Mouse (Mus musculus) midbrain, embryonic 11.5 days (tissue): ENCODE measurements around the gene Spdye4b. TPM values are rescaled to one million over a fixed set of nuclear protein-coding genes. Genes with fewer than 3 reads are reported as not detected.

Experiments used
- ATAC-seq: fragments of 200-750 bp; cut with Nextera tagmentation; 2 replicates; pipeline ENCODE4 v1.8.0; 2017; ENCODE audit warnings: moderate TSS enrichment, moderate library complexity; ENCODE audit not compliant: low FRiP score
- DNase-seq: peaks from one replicate; pipeline ENCODE4 v3.0.0; 2015; ENCODE audit warnings: low spot score; ENCODE audit errors: missing footprints
- H3K27ac ChIP-seq: fragments of 300-500 bp; sonication (generic); 2 replicates; pipeline ENCODE4 v1.5.1; 2014; ENCODE audit warnings: low read depth, low read length
- H3K27me3 ChIP-seq: fragments of 300-500 bp; sonication (generic); 2 replicates; pipeline ENCODE4 v1.6.1; 2014; ENCODE audit warnings: mild to moderate bottlenecking, low read length, moderate library complexity, mixed read lengths; ENCODE audit not compliant: control insufficient read depth, insufficient read depth
- H3K36me3 ChIP-seq: fragments of 300-500 bp; sonication (generic); 2 replicates; pipeline ENCODE4 v1.6.1; 2014; ENCODE audit warnings: mild to moderate bottlenecking, low read length, moderate library complexity, mixed read lengths; ENCODE audit not compliant: control insufficient read depth, insufficient read depth
- H3K4me1 ChIP-seq: fragments of 300-500 bp; sonication (generic); 2 replicates; pipeline ENCODE4 v1.6.1; 2014; ENCODE audit warnings: low read length; ENCODE audit not compliant: control insufficient read depth, insufficient read depth
- H3K4me2 ChIP-seq: fragments of 300-500 bp; sonication (generic); 2 replicates; pipeline ENCODE4 v1.6.1; 2014; ENCODE audit warnings: mild to moderate bottlenecking, moderate library complexity
- H3K4me3 ChIP-seq: fragments of 300-500 bp; sonication (generic); 2 replicates; pipeline ENCODE4 v1.5.1; 2014; ENCODE audit warnings: low read depth, low read length
- H3K9ac ChIP-seq: fragments of 300-500 bp; sonication (generic); 2 replicates; pipeline ENCODE4 v1.6.1; 2014; ENCODE audit warnings: low read length
- H3K9me3 ChIP-seq: fragments of 300-500 bp; sonication (generic); 2 replicates; pipeline ENCODE4 v1.6.1; 2016; ENCODE audit warnings: low read length; ENCODE audit not compliant: control insufficient read depth
- WGBS: fragments of 180-500 bp; shearing (Covaris S2); extraction: QIAGEN DNeasy Blood & Tissue Kit; methylation state at CpG from one replicate; pipeline ENCODE4 v1.1.7; 2014; 5-methylcytosine and 5-hydroxymethylcytosine counted together
- microRNA-seq: library from miRNA; unstranded; fragments of <30 nt; microRNA quantifications from one replicate; pipeline ENCODE4, GENCODE M21; 2017
- polyA plus RNA-seq: library from polyadenylated mRNA; unstranded; fragments of >200 nt; fragmentation: Nextera tagmentation; extraction: Ambion mirVana; gene quantifications from 2 replicates; pipeline ENCODE4 v1.2.1, GENCODE M21; 2014

The Spdye4b gene
- polyA plus RNA-seq, 1 experiment from 2014 or later, result not detected

- no peak for DNase-seq
- Histone ChIP-seq H3K27ac (no peak overlapping the region), H3K36me3 (peaks cover 8% of the 10 kb centered on the region), H3K4me3 (peak overlapping the region; percentile 87), H3K4me2 (peak overlapping the region; percentile 86), H3K4me1 (peaks cover 14% of the 10 kb centered on the region), H3K9ac (peak overlapping the region; percentile 96), H3K9me3 (no peaks in the 10 kb centered on the region), H3K27me3 (no peaks in the 10 kb centered on the region)
- no peak for ATAC-seq
- WGBS, result 58% methylated on average over 9 of the region's 9 CpGs
These were observed 55.2 kb downstream of the Spdye4b start for GRCm38 (mm10) chr5:143236036-143236435.

GRCm38 (mm10) chr5:143244926-143245325 is 64.1 kb downstream of the Spdye4b start:
- no peaks in the 10 kb centered on the region for H3K4me1 ChIP-seq
- H3K27me3 ChIP-seq, result no peaks in the 10 kb centered on the region
- H3K9ac ChIP-seq, result no peak overlapping the region
- no peak overlapping the region for H3K4me3 ChIP-seq
- WGBS, result 96% methylated on average over 26 of the region's 26 CpGs
- DNase-seq (no peak), ATAC-seq (no peak)
- peaks cover 34% of the 10 kb centered on the region for H3K36me3 ChIP-seq
- no peak overlapping the region for H3K27ac ChIP-seq
- H3K4me2 ChIP-seq, result no peak overlapping the region
- H3K9me3 ChIP-seq, result no peaks in the 10 kb centered on the region

- WGBS, result 43% methylated on average over 6 of the region's 6 CpGs
- ATAC-seq (no peak), DNase-seq (no peak)
- H3K4me1 ChIP-seq, result peaks cover 14% of the 10 kb centered on the region
- peaks cover 56% of the 10 kb centered on the region for H3K27me3 ChIP-seq
- no peak overlapping the region for H3K4me2 ChIP-seq
- H3K36me3 ChIP-seq, result peaks cover 14% of the 10 kb centered on the region; the same call in 1 of the 2 replicates
- H3K9ac ChIP-seq, result no peak overlapping the region
- no peak overlapping the region for H3K4me3 ChIP-seq
- no peak overlapping the region for H3K27ac ChIP-seq
- no peaks in the 10 kb centered on the region for H3K9me3 ChIP-seq
These were observed 71.2 kb downstream of the Spdye4b start for GRCm38 (mm10) chr5:143252039-143252438.

- Histone ChIP-seq H3K9ac (no peak overlapping the region), H3K4me3 (no peak overlapping the region), H3K36me3 (peaks cover 13% of the 10 kb centered on the region; the same call in 1 of the 2 replicates), H3K4me2 (no peak overlapping the region), H3K4me1 (peaks cover 14% of the 10 kb centered on the region), H3K27me3 (peaks cover 64% of the 10 kb centered on the region), H3K27ac (no peak overlapping the region), H3K9me3 (no peaks in the 10 kb centered on the region)
- WGBS, result 15% methylated on average over 18 of the region's 18 CpGs
- DNase-seq, result peak; percentile 94
- ATAC-seq, result no peak
These were observed 72.0 kb downstream of the Spdye4b start for GRCm38 (mm10) chr5:143252791-143253185.

GRCm38 (mm10) chr5:143253186-143253880 is 72.5 kb downstream of the Spdye4b start:
- DNase-seq, result peak; percentile 95
- Histone ChIP-seq H3K4me2 (peak overlapping the region; percentile 53), H3K36me3 (peaks cover 13% of the 10 kb centered on the region; the same call in 1 of the 2 replicates), H3K9me3 (no peaks in the 10 kb centered on the region), H3K27ac (no peak overlapping the region), H3K4me3 (peak overlapping the region; percentile 35), H3K27me3 (peaks cover 65% of the 10 kb centered on the region), H3K4me1 (peaks cover 14% of the 10 kb centered on the region), H3K9ac (no peak overlapping the region)
- WGBS, result 2% methylated on average over 103 of the region's 103 CpGs
- ATAC-seq, result peak; percentile 19; the same call in 1 of the 2 replicates

- WGBS, result 3% methylated on average over 78 of the region's 81 CpGs
- Histone ChIP-seq H3K36me3 (peaks cover 10% of the 10 kb centered on the region; the same call in 1 of the 2 replicates), H3K9me3 (no peaks in the 10 kb centered on the region), H3K4me3 (peak overlapping the region; percentile 35), H3K27me3 (peaks cover 65% of the 10 kb centered on the region), H3K9ac (peak overlapping the region; percentile 24; the same call in 1 of the 2 replicates), H3K4me1 (peaks cover 14% of the 10 kb centered on the region), H3K27ac (no peak overlapping the region), H3K4me2 (peak overlapping the region; percentile 53)
- 0 out of 2 replicates have a peak, but pooled peaks have one; percentile 8 for ATAC-seq
- DNase-seq, result peak; percentile 94
These were observed 73.2 kb downstream of the Spdye4b start for GRCm38 (mm10) chr5:143253881-143254486.

Small RNA genes within 50 kb of the gene (microRNA-seq; reads per million reads assigned to microRNA genes)
- gene Gm44405, result not detected

Other genes starting within 250 kb of the Spdye4b start
- gene Fscn1, start 220.7 kb upstream of the Spdye4b start, polyA plus RNA-seq, result 566 and 605 TPM in 2 replicates
- 29.2 and 29.4 TPM in 2 replicates for gene Rnf216, start 68.0 kb upstream of the Spdye4b start, polyA plus RNA-seq
- gene Olfr718-ps1, start 33.4 kb upstream of the Spdye4b start, polyA plus RNA-seq, result not detected in 2 replicates
- gene Rbak, start 242 bp upstream of the Spdye4b start, polyA plus RNA-seq, result 10.8 and 11.9 TPM in 2 replicates
- not detected in 2 replicates for gene Spdye4a, start 45.9 kb downstream of the Spdye4b start, polyA plus RNA-seq
- gene Zfp12, start 54.1 kb downstream of the Spdye4b start, polyA plus RNA-seq, result 22.0 and 25.9 TPM in 2 replicates
- gene Zfp316, start 89.0 kb downstream of the Spdye4b start, polyA plus RNA-seq, result 4.3 and 4.5 TPM in 2 replicates
- gene Zfp853, start 112.6 kb downstream of the Spdye4b start, polyA plus RNA-seq, result 0.08 TPM in 1 of 2 replicates, not detected in the other
- 41.5 and 46.6 TPM in 2 replicates for gene E130309D02Rik, start 134.3 kb downstream of the Spdye4b start, polyA plus RNA-seq
- 68.1 and 73.7 TPM in 2 replicates for gene Zdhhc4, start 148.2 kb downstream of the Spdye4b start, polyA plus RNA-seq
- gene Grid2ip, start 176.3 kb downstream of the Spdye4b start, polyA plus RNA-seq, result 0.12 and 0.34 TPM in 2 replicates
- gene Kdelr2, start 222.8 kb downstream of the Spdye4b start, polyA plus RNA-seq, result 187 and 190 TPM in 2 replicates